11 mouse cellular contexts compared by ENCODE assay signal in genomic region chr5:50146926-50147325, GRCm38 (mm10).
A peak's percentile ranks its signal among the peaks of the same experiment; 100 is the strongest.
DNase-seq lines count a peak whose midpoint lies in the region; ATAC-seq and TF ChIP-seq lines count a peak whose summit lies in the region.
"Had no signal": no experiment of that assay in that cellular context is flagged by ENCODE, and none has a peak within 500 bp of the region (broad histone marks: within the 10 kb centered on the region; RNA-seq: fewer than 3 reads in every experiment).

No protein-coding gene starts in this region.

- H3K27me3 ChIP-seq in forebrain, embryonic 13.5 days = no peaks in the 10 kb centered on the region
- H3K27me3 ChIP-seq in forebrain, embryonic 14.5 days (replicated peaks; ENCODE audit: control insufficient read depth, insufficient read depth, low read length) = no peaks in the 10 kb centered on the region
- no peaks in the 10 kb centered on the region for H3K27me3 ChIP-seq in forebrain, embryonic 16.5 days (replicated peaks; ENCODE audit: control insufficient read depth, insufficient read depth, low read length)
- H3K27me3 ChIP-seq: embryonic facial prominence, embryonic 12.5 days had no signal

- H3K9me3 ChIP-seq in forebrain, embryonic 13.5 days (replicated peaks) = no peaks in the 10 kb centered on the region
- no peaks in the 10 kb centered on the region for H3K9me3 ChIP-seq in forebrain, embryonic 14.5 days (replicated peaks; ENCODE audit: control insufficient read depth, low read length)
- no peaks in the 10 kb centered on the region for H3K9me3 ChIP-seq in forebrain, embryonic 16.5 days (ENCODE audit: control insufficient read depth, low read length)
- H3K9me3 ChIP-seq: embryonic facial prominence, embryonic 12.5 days had no signal

- peak; percentile 8 to 15 for DNase-seq in cerebellum, postnatal 36 days
- DNase-seq in cerebellum, adult 9-10 months = no peak
- peak; percentile 27 for DNase-seq in adipocyte (ENCODE audit: low spot score)
- peak; percentile 8 to 21 for DNase-seq in gastrocnemius, postnatal 36 days
- DNase-seq in lung, adult 2 months = peak; percentile 25
- DNase-seq in forebrain, embryonic 14.5 days (ENCODE audit: low spot score) = no peak
- DNase-seq: B cell, adult 2 months had no signal

- no peak for TF ChIP-seq CTCF in lung, adult 2 months (IDR thresholded peaks at IDR 0.05; ENCODE audit: insufficient read depth, low read length)

- WGBS in lung, adult 2 months = 19% methylated on average over 3 of the region's 3 CpGs
- WGBS in forebrain, embryonic 13.5 days = 67% methylated on average over 3 of the region's 3 CpGs
- 63% methylated on average over 3 of the region's 3 CpGs for WGBS in forebrain, embryonic 14.5 days
- 59% methylated on average over 3 of the region's 3 CpGs for WGBS in forebrain, embryonic 16.5 days

- H3K4me1 ChIP-seq in lung, adult 2 months (ENCODE audit: control insufficient read depth, insufficient read depth, low read length) = no peaks in the 10 kb centered on the region
- H3K4me1 ChIP-seq in forebrain, embryonic 13.5 days = no peaks in the 10 kb centered on the region
- no peaks in the 10 kb centered on the region for H3K4me1 ChIP-seq in forebrain, embryonic 14.5 days (ENCODE audit: control insufficient read depth, insufficient read depth, low read length)
- H3K4me1 ChIP-seq in forebrain, embryonic 16.5 days (replicated peaks; ENCODE audit: control insufficient read depth, insufficient read depth, low read length) = no peaks in the 10 kb centered on the region
- H3K4me1 ChIP-seq: embryonic facial prominence, embryonic 12.5 days had no signal

- ATAC-seq in forebrain, embryonic 13.5 days = no peak
- ATAC-seq in forebrain, embryonic 14.5 days = no peak
- ATAC-seq in forebrain, embryonic 16.5 days = no peak

- intact Hi-C loops in gastrocnemius, postnatal 36 days (cut with DNase I) = no loop called here

- no peak overlapping the region for H3K27ac ChIP-seq in forebrain, embryonic 13.5 days
- H3K27ac ChIP-seq in forebrain, embryonic 14.5 days (ENCODE audit: low read depth, low read length) = no peak overlapping the region
- no peak overlapping the region for H3K27ac ChIP-seq in forebrain, embryonic 16.5 days (ENCODE audit: low read length)
- H3K27ac ChIP-seq: embryonic facial prominence, embryonic 12.5 days had no signal

- H3K9ac ChIP-seq in forebrain, embryonic 13.5 days = no peak overlapping the region
- no peak overlapping the region for H3K9ac ChIP-seq in forebrain, embryonic 14.5 days (ENCODE audit: low read length)
- no peak overlapping the region for H3K9ac ChIP-seq in forebrain, embryonic 16.5 days (replicated peaks; ENCODE audit: low read depth, low read length)
- H3K9ac ChIP-seq: embryonic facial prominence, embryonic 12.5 days had no signal

- no peak overlapping the region for H3K4me2 ChIP-seq in forebrain, embryonic 13.5 days
- H3K4me2 ChIP-seq in forebrain, embryonic 14.5 days (ENCODE audit: low read length) = no peak overlapping the region
- H3K4me2 ChIP-seq in forebrain, embryonic 16.5 days (ENCODE audit: low read length) = no peak overlapping the region
- H3K4me2 ChIP-seq: embryonic facial prominence, embryonic 12.5 days; midbrain, embryonic 11.5 days had no signal

- H3K36me3 ChIP-seq in forebrain, embryonic 13.5 days (ENCODE audit: poor library complexity, severe bottlenecking) = no peaks in the 10 kb centered on the region
- no peaks in the 10 kb centered on the region for H3K36me3 ChIP-seq in forebrain, embryonic 14.5 days (ENCODE audit: control insufficient read depth, insufficient read depth, low read length)
- H3K36me3 ChIP-seq in forebrain, embryonic 16.5 days (ENCODE audit: control insufficient read depth, insufficient read depth) = no peaks in the 10 kb centered on the region
- H3K36me3 ChIP-seq: embryonic facial prominence, embryonic 12.5 days had no signal

- H3K4me3 ChIP-seq in lung, adult 2 months (replicated peaks; ENCODE audit: extremely low read depth, low read depth, low read length) = no peak overlapping the region
- no peak overlapping the region for H3K4me3 ChIP-seq in forebrain, embryonic 13.5 days
- H3K4me3 ChIP-seq in forebrain, embryonic 14.5 days (ENCODE audit: low read depth, low read length) = no peak overlapping the region
- no peak overlapping the region for H3K4me3 ChIP-seq in forebrain, embryonic 16.5 days (replicated peaks; ENCODE audit: low read length)
- H3K4me3 ChIP-seq: embryonic facial prominence, embryonic 12.5 days had no signal

- no peak for TF ChIP-seq POLR2A in lung, adult 2 months (IDR thresholded peaks at IDR 0.05; ENCODE audit: borderline replicate concordance, extremely low read depth, low read depth, low read length)

Comparison
In these comparisons a context has a peak if more than half of its experiments do, and no peak if none do; other contexts are left out.
1. DNase-seq: peak in cerebellum, postnatal 36 days (2 of 2), adipocyte (single experiment), gastrocnemius, postnatal 36 days (2 of 2) and lung, adult 2 months (single experiment); none in cerebellum, adult 9-10 months (single experiment) and forebrain, embryonic 14.5 days (single experiment).